8 mouse cellular contexts compared by ENCODE assay signal in genomic region chr15:7198816-7199215, GRCm38 (mm10).
A peak's percentile ranks its signal among the peaks of the same experiment; 100 is the strongest.
DNase-seq lines count a peak whose midpoint lies in the region; ATAC-seq lines count a peak whose summit lies in the region.

No protein-coding gene starts in this region.

- peak; percentile 61 for DNase-seq in layer of hippocampus, adult 11-12 months (ENCODE audit: low spot score)
- DNase-seq in layer of hippocampus, adult 9-10 months (ENCODE audit: low spot score) = no peak
- DNase-seq in frontal cortex, postnatal 14 days (ENCODE audit: low spot score in 2 of 2) = peak; percentile 23 to 29
- DNase-seq in layer of hippocampus, postnatal 36 days = peak; percentile 32 to 37
- DNase-seq in retina, embryonic 14.5 days (ENCODE audit: low spot score) = peak; percentile 43
- no peak for DNase-seq in adrenal gland, postnatal 4 days (ENCODE audit: low spot score in 2 of 2)
- no peak for DNase-seq in thymus, postnatal 25 days

- ATAC-seq in inflammation-experienced regulatory T-cells, adult 6 months = no peak

Comparison
In these comparisons a context has a peak if more than half of its experiments do, and no peak if none do; other contexts are left out.
1. DNase-seq: peak in layer of hippocampus, adult 11-12 months (single experiment), frontal cortex, postnatal 14 days (2 of 2), layer of hippocampus, postnatal 36 days (2 of 2) and retina, embryonic 14.5 days (single experiment); none in layer of hippocampus, adult 9-10 months (single experiment), adrenal gland, postnatal 4 days (0 of 2) and thymus, postnatal 25 days (single experiment).